Mouse (Mus musculus) Muller cell, postnatal 12 days (primary cell): ENCODE measurements at regions not wholly inside any gene's neighbourhood (a gene's known extent, or its start where the extent isn't known, plus 50 kb on each side); places are given as distances from the start of the nearest gene placed in this dataset.
A peak's percentile ranks its signal among the peaks of the same experiment; 100 is the strongest.

Experiments used
- DNase-seq: peaks from one replicate; pipeline ENCODE4 v3.0.0-alpha.2; 2015; ENCODE audit errors: inconsistent ontology term

DNA sequence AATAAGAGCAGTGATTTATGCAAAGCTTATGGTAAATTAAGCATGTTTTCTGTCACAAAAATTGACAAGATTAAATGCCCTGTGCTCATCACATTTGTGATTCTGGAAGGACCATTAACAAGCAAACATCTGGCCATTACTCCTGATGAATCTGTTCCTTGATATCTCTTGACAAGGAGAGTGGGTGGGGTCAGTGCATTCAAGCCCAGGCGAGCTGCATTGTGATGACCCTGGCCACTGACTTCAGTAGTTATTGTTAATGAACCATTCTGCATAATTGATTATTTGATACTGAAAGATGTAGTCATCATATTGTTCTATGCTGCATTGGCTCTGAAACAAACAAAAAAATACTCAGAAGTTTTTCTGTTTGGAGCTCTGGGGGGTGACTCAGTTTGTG is 115.4 kb upstream of the Prmt6 start:
- DNase-seq = peak; percentile 41

- DNase-seq = no peak
These were observed 111.1 kb upstream of the Prmt6 start for GRCm38 (mm10) chr3:110361900-110362299.

GRCm38 (mm10) chr3:110356822-110357594 is 106.2 kb upstream of the Prmt6 start:
- no peak for DNase-seq

DNA sequence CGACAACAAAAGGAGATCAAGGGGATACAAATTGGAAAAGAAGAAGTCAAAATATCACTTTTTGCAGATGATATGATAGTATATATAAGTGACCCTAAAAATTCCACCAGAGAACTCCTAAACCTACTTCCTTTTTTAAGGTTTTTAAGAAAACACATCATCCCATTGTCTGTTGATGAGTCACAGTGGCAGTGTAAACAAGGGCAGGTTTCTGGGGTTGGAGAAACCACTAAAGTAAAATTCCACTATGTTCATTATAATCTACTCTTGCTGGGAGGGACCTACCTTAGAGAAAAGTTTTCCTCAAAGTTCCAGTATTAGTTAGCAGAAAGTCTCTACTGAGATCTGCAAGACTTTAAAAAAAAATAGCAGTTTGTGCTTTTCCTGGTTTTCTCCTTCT is 102.9 kb upstream of the Prmt6 start:
- no peak for DNase-seq

GRCm38 (mm10) chr3:110350075-110350474 is 99.3 kb upstream of the Prmt6 start:
- DNase-seq = peak; percentile 65

DNA sequence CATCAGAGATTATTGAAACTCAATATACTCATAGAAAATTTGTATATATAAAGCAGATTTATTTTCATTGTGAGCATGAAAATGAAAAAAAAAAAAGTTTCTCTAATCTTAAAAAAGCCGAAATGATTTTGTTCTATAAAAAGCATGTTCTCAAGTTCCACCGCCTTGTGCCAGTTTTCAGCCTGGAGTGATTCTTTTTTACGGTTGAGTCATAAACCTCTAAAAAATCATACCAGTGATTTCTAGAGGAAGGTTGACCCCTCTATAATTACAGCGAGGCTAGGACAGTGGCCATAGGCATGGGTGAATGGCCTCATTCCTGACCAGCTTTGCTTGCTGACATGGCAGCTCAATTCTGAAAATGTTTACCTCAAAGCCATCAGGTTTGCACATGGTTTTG is 98.6 kb upstream of the Prmt6 start:
- DNase-seq = no peak

DNA sequence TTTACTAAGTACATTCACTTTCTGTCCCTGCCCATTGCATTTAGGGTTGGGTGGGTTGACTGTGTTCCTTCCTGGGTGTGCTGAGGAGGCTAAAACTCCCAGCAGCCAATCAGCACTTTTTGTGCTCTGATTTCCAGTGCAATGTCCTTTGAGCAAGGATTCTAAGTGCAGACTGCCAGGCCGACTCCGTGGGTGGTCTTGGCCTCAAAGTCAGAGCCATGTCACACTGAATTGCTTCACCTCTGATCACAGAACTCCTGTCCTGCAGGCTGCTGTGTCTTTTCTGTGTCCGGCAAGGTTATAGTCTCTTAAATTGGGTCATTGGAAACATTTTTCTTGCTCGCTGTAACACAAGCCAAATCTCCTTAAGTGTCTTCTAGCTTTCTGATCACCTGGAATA is 94.0 kb upstream of the Prmt6 start:
- peak; percentile 39 for DNase-seq

DNA sequence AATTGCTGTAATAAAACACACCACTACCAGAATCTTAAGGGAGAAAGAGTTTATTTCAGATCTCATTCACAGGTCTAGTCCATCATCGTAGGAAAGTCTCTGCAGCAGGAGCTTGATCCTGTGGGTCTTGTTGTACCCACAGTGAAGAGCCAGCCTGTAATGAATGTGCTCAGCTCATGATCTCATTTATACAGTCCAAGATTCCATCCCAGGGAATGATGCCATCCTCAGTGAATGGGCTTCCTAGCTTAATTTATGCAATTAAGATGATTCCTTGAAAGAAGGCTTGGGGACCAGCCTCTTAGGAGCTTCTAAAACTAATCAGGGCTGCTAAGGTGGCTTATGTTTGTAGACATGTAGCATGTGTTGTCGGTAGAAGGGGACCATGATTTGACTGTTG is 89.3 kb upstream of the Prmt6 start:
- DNase-seq = no peak

DNA sequence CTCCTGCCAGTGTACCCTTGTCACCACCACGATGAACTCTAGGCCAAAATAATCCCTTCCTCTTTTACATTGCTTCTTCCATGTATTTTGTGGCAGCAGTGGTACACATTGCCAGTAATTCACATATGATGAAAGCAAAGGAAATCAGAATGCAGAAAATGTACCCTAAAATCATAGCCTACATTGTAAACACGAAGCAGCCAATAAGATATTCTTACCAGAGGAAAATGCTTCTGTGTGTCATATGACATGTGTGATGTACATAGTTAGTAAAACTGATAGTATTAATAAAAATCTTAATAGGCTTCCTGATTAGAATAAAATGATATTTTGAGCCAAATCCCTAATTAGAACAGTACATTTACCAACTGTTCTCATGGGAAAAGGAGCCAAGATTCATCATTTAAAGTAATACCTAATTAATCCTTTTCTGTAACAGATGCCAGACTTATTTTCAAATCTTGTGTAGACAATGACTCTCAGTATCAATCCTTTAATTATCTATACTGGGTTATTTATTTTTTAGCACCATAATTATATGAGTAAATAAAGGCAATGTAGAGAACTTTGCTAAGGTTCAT is 88.3 kb upstream of the Prmt6 start:
- DNase-seq = no peak

DNA sequence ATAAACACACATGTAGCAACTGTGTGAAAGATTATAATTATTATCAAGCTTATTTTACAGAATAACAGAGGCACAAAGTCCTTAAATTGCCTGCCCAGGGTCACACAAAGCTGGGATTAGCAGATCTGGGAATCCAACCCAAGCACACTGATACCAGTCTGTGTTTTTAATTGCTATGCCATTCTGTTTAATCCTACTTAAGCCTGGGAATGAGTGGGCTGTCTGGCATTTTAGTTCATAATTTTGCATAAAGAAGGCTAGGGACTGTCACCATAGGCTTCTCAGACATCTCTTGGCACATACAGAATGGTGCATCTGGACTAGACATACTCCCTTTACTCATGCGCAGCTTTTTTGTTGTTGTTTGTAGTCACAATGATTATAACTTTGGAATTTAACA is 78.4 kb upstream of the Prmt6 start:
- no peak for DNase-seq

DNA sequence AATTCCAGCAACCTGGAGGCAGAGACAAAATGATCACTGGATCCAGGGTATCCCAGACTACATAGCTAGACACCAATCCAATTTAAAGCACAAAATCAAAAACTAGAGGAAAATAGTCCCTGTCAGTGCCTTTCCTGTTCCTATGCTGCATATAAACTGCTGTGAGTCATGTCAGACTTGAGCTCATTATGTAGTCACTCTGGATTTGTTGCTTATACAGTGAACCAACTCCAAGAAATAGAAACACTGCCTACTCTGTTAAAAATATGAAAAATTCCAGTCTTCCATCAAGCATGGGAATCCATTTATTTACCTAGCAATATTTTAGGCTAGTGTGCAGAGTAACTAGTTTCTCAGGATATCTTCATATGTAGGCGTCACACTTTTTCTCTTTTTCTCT is 59.5 kb upstream of the Prmt6 start:
- DNase-seq = no peak

GRCm38 (mm10) chr3:110303166-110303565 is 52.4 kb upstream of the Prmt6 start:
- no peak for DNase-seq
